Mouse (Mus musculus) lung, embryonic 15.5 days (tissue): ENCODE results near the gene Chid1. TPM values are rescaled to one million over a fixed set of nuclear protein-coding genes. Genes with fewer than 3 reads are reported as not detected.

ENCODE experiments used
- ATAC-seq: fragments of 200-750 bp; cut with Nextera tagmentation; 2 replicates; pipeline ENCODE4 v1.8.0; 2017; ENCODE audit warnings: moderate number of reproducible peaks, borderline replicate concordance; ENCODE audit not compliant: low FRiP score, low TSS enrichment; ENCODE audit errors: extremely low read depth
- H3K27ac ChIP-seq: fragments of 300-500 bp; sonication (generic); 2 replicates; pipeline ENCODE4 v1.5.1; 2015; ENCODE audit warnings: moderate library complexity, mild to moderate bottlenecking, inconsistent platforms
- H3K27me3 ChIP-seq: fragments of 300-500 bp; sonication (generic); 2 replicates; pipeline ENCODE4 v1.6.1; 2015; ENCODE audit warnings: inconsistent platforms
- H3K36me3 ChIP-seq: fragments of 300-500 bp; sonication (generic); 2 replicates; pipeline ENCODE4 v1.6.1; 2015; ENCODE audit warnings: inconsistent platforms
- H3K4me1 ChIP-seq: fragments of 300-500 bp; sonication (generic); 2 replicates; pipeline ENCODE4 v1.6.1; 2015; ENCODE audit warnings: inconsistent platforms
- H3K4me2 ChIP-seq: fragments of 300-500 bp; sonication (generic); 2 replicates; pipeline ENCODE4 v1.6.1; 2015; ENCODE audit warnings: inconsistent platforms, mild to moderate bottlenecking, moderate library complexity
- H3K4me3 ChIP-seq: fragments of 300-500 bp; sonication (generic); 2 replicates; pipeline ENCODE4 v1.5.1; 2015; ENCODE audit warnings: mild to moderate bottlenecking, inconsistent platforms
- H3K9ac ChIP-seq: fragments of 300-500 bp; sonication (generic); 2 replicates; pipeline ENCODE4 v1.6.1; 2015; ENCODE audit warnings: inconsistent platforms
- H3K9me3 ChIP-seq: fragments of 300-500 bp; sonication (generic); 2 replicates; pipeline ENCODE4 v1.6.1; 2016; ENCODE audit warnings: inconsistent platforms
- WGBS: fragments of 180-500 bp; shearing (Covaris S2); methylation state at CpG from one replicate; pipeline ENCODE4 v1.1.7; 2015; 5-methylcytosine and 5-hydroxymethylcytosine counted together
- polyA plus RNA-seq: library from polyadenylated mRNA; unstranded; fragments of >200 nt; fragmentation: Nextera tagmentation; extraction: Ambion mirVana; gene quantifications from 2 replicates; pipeline ENCODE4 v1.2.1, GENCODE M21; 2015

The Chid1 gene
- polyA plus RNA-seq, 1 experiment from 2014 or later, result 40.9 TPM

DNA sequence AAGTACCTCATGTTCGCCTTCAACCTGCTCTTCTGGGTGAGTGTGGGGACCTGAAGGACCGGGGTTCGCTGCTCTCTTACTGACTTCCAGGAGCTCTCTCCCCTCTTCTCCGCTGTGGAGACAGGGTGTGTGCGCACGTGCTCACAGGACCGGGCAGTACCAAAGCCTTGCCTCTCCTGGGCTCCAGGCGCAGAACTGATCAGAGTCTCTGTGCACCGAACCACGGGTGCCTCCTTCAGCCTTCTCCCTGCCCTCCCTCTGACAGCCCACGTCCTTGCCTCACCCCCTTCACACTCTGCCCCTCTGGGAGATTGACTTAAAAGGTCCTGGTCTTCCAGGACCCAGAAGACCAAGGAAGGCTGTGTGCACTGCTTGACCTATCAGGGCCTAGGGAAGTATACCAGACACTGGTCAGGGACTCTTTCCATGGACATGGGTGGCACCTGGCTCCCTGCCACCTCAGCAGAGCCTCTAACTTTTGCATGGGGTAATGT lies 57.1 kb downstream of the Chid1 start:
- H3K27me3 ChIP-seq, result peaks cover 11% of the 10 kb centered on the region; the same call in 1 of the 2 replicates
- no peaks in the 10 kb centered on the region for H3K9me3 ChIP-seq
- peaks cover 42% of the 10 kb centered on the region for H3K4me1 ChIP-seq
- H3K27ac ChIP-seq, result no peak overlapping the region
- no peak for ATAC-seq
- 21% methylated on average over 11 of the region's 11 CpGs for WGBS
- peak overlapping the region; percentile 44 for H3K9ac ChIP-seq
- H3K4me3 ChIP-seq, result peak overlapping the region; percentile 47
- H3K4me2 ChIP-seq, result peak overlapping the region; percentile 94
- no peaks in the 10 kb centered on the region for H3K36me3 ChIP-seq

- Histone ChIP-seq H3K9ac (peak overlapping the region; percentile 44), H3K9me3 (no peaks in the 10 kb centered on the region), H3K4me1 (peaks cover 50% of the 10 kb centered on the region), H3K4me2 (peak overlapping the region; percentile 94), H3K4me3 (peak overlapping the region; percentile 47), H3K27me3 (peaks cover 11% of the 10 kb centered on the region; the same call in 1 of the 2 replicates), H3K36me3 (no peaks in the 10 kb centered on the region), H3K27ac (no peak overlapping the region)
- WGBS, result under 1% methylated on average over 70 of the region's 81 CpGs
- ATAC-seq, result no peak
These were observed 57.9 kb downstream of the Chid1 start for GRCm38 (mm10) chr7:141481498-141482401.

- no peaks in the 10 kb centered on the region for H3K9me3 ChIP-seq
- H3K9ac ChIP-seq, result no peak overlapping the region
- ATAC-seq, result no peak
These were observed 58.7 kb downstream of the Chid1 start for GRCm38 (mm10) chr7:141480842-141481497.

DNA sequence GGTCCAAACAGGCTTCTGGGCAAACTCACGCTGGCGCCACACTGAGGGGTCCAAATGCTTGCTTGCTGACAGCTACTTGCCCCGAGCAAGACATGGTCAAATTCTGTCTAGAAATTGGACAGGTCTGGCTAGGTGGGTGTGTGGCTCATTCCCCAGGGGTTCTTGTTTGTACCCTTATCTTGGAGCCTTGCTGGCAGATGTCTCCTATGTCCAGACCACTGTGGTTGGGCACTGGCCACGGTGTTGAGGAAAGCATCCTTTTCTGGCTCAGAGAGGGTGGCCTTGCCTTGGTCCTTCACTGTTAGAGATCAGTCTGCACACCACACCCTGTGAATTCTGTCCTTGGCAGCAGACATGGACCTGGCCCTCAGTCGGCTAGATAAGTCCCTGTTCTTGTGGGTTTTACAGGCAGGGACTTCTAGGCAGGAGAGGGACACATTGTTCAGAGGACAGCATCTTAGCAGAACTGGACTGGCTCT lies 61.3 kb downstream of the Chid1 start:
- peaks cover 11% of the 10 kb centered on the region; the same call in 1 of the 2 replicates for H3K27me3 ChIP-seq
- 37% methylated on average over 5 of the region's 5 CpGs for WGBS
- H3K9me3 ChIP-seq, result no peaks in the 10 kb centered on the region
- peak overlapping the region; percentile 99 for H3K27ac ChIP-seq
- peak overlapping the region; percentile 9; the same call in 1 of the 2 replicates for H3K9ac ChIP-seq
- H3K4me1 ChIP-seq, result peaks cover 64% of the 10 kb centered on the region
- H3K4me2 ChIP-seq, result peak overlapping the region; percentile 87
- H3K36me3 ChIP-seq, result no peaks in the 10 kb centered on the region
- H3K4me3 ChIP-seq, result no peak overlapping the region
- no peak for ATAC-seq

More at GRCm38 (mm10) chr7:141480842-141481497, 58.7 kb downstream of the Chid1 start:
- H3K4me1 ChIP-seq, result peaks cover 55% of the 10 kb centered on the region
- H3K4me2 ChIP-seq, result peak overlapping the region; percentile 94
- 8% methylated on average over 10 of the region's 10 CpGs for WGBS
- H3K27me3 ChIP-seq, result peaks cover 11% of the 10 kb centered on the region; the same call in 1 of the 2 replicates
- H3K27ac ChIP-seq, result no peak overlapping the region
- H3K36me3 ChIP-seq, result no peaks in the 10 kb centered on the region
- peak overlapping the region; percentile 47; the same call in 1 of the 2 replicates for H3K4me3 ChIP-seq

DNA sequence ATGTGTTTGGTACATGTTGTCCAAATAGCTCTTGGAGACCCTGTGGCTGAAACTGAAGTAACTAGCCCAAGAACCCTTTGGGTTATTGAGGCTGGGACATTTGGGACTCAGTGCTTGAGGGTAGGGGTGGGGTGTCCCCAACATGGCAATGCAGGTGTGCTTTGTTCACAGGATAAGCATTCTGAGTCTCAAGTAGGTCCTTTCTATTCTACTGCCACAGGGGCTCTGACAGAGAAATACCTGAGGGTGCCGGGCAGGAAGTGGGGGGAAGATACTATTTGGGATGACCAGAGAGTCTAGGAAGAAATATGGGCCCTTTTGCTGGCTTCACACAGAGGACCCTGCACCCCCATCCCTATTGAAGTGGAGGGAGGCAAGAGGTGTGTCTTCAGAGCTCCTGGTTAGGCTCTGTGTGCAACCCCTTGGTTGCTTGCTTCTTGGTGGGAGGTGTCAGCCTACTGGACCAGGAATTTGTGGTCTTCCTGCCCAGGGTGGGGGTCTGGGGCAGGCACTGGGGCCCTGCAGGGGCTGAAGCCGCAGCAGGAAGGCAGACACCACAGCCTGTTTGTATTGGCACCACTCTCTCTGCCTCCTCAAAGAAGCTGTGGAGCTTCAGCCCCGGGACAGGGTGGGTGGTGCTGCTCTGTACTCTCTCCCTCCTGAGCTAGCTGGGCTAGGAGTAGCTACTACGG lies 61.9 kb downstream of the Chid1 start:
- ATAC-seq, result no peak
- Histone ChIP-seq H3K4me2 (peak overlapping the region; percentile 87), H3K27me3 (peaks cover 9% of the 10 kb centered on the region; the same call in 1 of the 2 replicates), H3K9me3 (no peaks in the 10 kb centered on the region), H3K4me3 (no peak overlapping the region), H3K36me3 (peaks cover 1% of the 10 kb centered on the region), H3K27ac (peak overlapping the region; percentile 99), H3K4me1 (peaks cover 63% of the 10 kb centered on the region), H3K9ac (peak overlapping the region; percentile 80)
- WGBS, result 18% methylated on average over 4 of the region's 4 CpGs

- 0 out of 2 replicates have a peak, but pooled peaks cover 3% of the 10 kb centered on the region for H3K27me3 ChIP-seq
- no peaks in the 10 kb centered on the region for H3K9me3 ChIP-seq
- H3K4me3 ChIP-seq, result peak overlapping the region; percentile 82
- H3K36me3 ChIP-seq, result peaks cover 7% of the 10 kb centered on the region
- peaks cover 56% of the 10 kb centered on the region for H3K4me1 ChIP-seq
- ATAC-seq, result peak; percentile 6
- H3K27ac ChIP-seq, result peak overlapping the region; percentile 99
- H3K4me2 ChIP-seq, result peak overlapping the region; percentile 87
- H3K9ac ChIP-seq, result peak overlapping the region; percentile 80
- WGBS, result 1% methylated on average over 7 of the region's 7 CpGs
These were observed 62.7 kb downstream of the Chid1 start for GRCm38 (mm10) chr7:141476981-141477370.

GRCm38 (mm10) chr7:141476226-141476980 lies 63.3 kb downstream of the Chid1 start:
- WGBS, result under 1% methylated on average over 17 of the region's 17 CpGs
- H3K27me3 ChIP-seq, result no peaks in the 10 kb centered on the region
- H3K9ac ChIP-seq, result peak overlapping the region; percentile 80

DNA sequence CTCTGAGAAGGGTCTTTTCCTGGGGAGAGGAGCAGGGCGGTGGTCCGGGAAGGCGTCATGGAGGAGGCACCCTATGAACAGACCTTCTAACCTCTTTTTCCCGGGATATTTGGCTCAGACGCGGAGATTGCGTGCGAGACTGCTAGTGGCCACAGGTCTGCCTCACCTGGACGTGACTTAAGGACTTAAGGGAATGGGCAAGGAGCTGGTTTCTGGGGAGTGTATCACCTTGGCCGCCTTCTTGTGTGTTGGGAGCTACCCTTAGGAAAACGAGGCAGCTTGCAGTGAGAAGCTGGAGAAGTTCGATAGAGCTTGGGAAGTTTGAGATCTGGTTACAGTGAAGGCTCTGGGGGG lies 63.9 kb downstream of the Chid1 start:
- no peak for ATAC-seq

More at GRCm38 (mm10) chr7:141476226-141476980, 63.3 kb downstream of the Chid1 start:
- Histone ChIP-seq H3K4me3 (peak overlapping the region; percentile 82), H3K4me2 (peak overlapping the region; percentile 87), H3K9me3 (no peaks in the 10 kb centered on the region), H3K36me3 (peaks cover 11% of the 10 kb centered on the region), H3K27ac (peak overlapping the region; percentile 99), H3K4me1 (peaks cover 50% of the 10 kb centered on the region)
- peak; percentile 81 for ATAC-seq

DNA sequence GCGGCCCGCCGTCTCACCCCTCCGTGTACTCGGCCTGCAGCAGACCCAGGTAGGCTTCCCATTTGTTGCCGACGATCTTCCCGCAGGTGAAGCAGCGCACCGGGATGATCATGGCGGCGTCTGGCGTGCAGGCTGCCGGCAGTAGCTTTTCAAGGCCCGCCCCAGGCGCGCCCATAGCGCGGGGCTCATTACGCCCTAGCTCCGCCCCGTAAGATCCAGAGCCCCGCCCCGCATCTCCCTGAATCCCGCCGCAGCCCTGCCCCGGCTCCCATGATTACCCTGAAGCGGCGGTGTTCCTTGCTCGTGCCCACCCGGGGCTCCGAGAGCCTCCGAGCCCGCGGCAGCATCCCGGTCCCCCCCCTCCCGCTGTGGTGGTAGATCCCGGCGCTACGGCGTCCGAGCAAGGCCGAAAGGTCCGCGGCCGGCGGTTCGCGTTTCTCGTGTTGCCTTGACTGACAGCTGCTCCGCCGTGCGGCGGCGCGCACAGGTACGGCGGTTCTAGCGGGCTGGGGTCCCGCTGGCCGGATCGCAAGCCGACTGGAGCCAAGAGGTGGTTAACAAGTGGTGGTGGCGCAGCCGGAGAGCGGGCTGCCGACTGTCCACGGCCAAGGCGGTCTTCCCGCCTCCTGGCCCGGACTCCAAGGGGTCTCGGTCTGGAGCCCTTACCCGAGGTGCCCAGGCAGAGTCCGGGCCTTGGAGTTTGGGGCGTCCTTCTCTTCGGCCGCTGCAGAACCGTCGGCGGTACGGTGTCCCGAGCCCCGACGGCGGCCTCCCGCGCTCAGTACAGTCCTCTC lies 64.4 kb downstream of the Chid1 start, which contains the start of the genes Polr2l and Tspan4:
Polr2l (minus strand) TSS at position 122 of the 794 bp plus-strand sequence.
Tspan4 (plus strand) TSS at position 230 of the 794 bp plus-strand sequence.
- H3K9me3 ChIP-seq, result no peaks in the 10 kb centered on the region
- H3K4me1 ChIP-seq, result peaks cover 40% of the 10 kb centered on the region
- ATAC-seq, result peak; percentile 66; the same call in 1 of the 2 replicates

More for the DNA sequence above, 63.9 kb downstream of the Chid1 start:
- H3K4me2 ChIP-seq, result peak overlapping the region; percentile 87
- H3K9me3 ChIP-seq, result no peaks in the 10 kb centered on the region
- H3K4me3 ChIP-seq, result peak overlapping the region; percentile 82
- under 1% methylated on average over 12 of the region's 12 CpGs for WGBS
- peak overlapping the region; percentile 99 for H3K27ac ChIP-seq
- peak overlapping the region; percentile 80 for H3K9ac ChIP-seq
- H3K4me1 ChIP-seq, result peaks cover 44% of the 10 kb centered on the region
- H3K36me3 ChIP-seq, result peaks cover 17% of the 10 kb centered on the region
- no peaks in the 10 kb centered on the region for H3K27me3 ChIP-seq

GRCm38 (mm10) chr7:141474160-141474559 lies 65.5 kb downstream of the Chid1 start:
- WGBS, result 4% methylated on average over 5 of the region's 5 CpGs
- no peaks in the 10 kb centered on the region for H3K27me3 ChIP-seq
- peak overlapping the region; percentile 87 for H3K4me2 ChIP-seq
- H3K9ac ChIP-seq, result peak overlapping the region; percentile 80
- no peak overlapping the region for H3K27ac ChIP-seq
- H3K4me1 ChIP-seq, result peaks cover 47% of the 10 kb centered on the region
- H3K4me3 ChIP-seq, result peak overlapping the region; percentile 82
- ATAC-seq, result no peak
- no peaks in the 10 kb centered on the region for H3K9me3 ChIP-seq
- H3K36me3 ChIP-seq, result peaks cover 32% of the 10 kb centered on the region

More for the DNA sequence above, 64.4 kb downstream of the Chid1 start, which contains the start of the genes Polr2l and Tspan4:
- H3K4me2 ChIP-seq, result peak within 1 kb of the TSS; percentile 87
- H3K9ac ChIP-seq, result peak within 1 kb of the TSS; percentile 80
- peak within 1 kb of the TSS; percentile 82 for H3K4me3 ChIP-seq
- peak within 1 kb of the TSS; percentile 99 for H3K27ac ChIP-seq
- WGBS, result under 1% methylated on average over 83 of the region's 87 CpGs
- peaks cover 23% of the 10 kb centered on the region for H3K36me3 ChIP-seq
- no peaks in the 10 kb centered on the region for H3K27me3 ChIP-seq
